Mouse (Mus musculus) liver, postnatal 0 days (tissue): ENCODE measurements around the gene Fam122a.

Experiments used
- CTCF ChIP-seq: sonication (generic); IDR thresholded peaks from 2 replicates; pipeline ENCODE4 v1.5.1; 2016; ENCODE audit warnings: antibody characterized with exemption, low read depth
- EP300 ChIP-seq: IDR thresholded peaks from 2 replicates; pipeline ENCODE4 v1.6.1; 2016; ENCODE audit warnings: antibody characterized with exemption, low read depth, mild to moderate bottlenecking

GRCm38 (mm10) chr19:24518384-24518783 is 41.2 kb upstream of the Fam122a start:
- TF ChIP-seq CTCF: no peak
- no peak for TF ChIP-seq EP300
